Mouse (Mus musculus) bone marrow, adult 2 months (tissue): Measurements from ENCODE around the gene Myo1h.
A peak's percentile ranks its signal among the peaks of the same experiment; 100 is the strongest.

ENCODE experiments used
- CTCF ChIP-seq: fragments of 200-500 bp; IDR thresholded peaks from 2 replicates; pipeline ENCODE4 v1.5.1; 2011; ENCODE audit warnings: low read length, control low read depth; ENCODE audit not compliant: control insufficient read depth, insufficient read depth
- POLR2A ChIP-seq: fragments of 200-500 bp; IDR thresholded peaks from 2 replicates; pipeline ENCODE4 v1.6.1; 2011; ENCODE audit warnings: low read depth, mild to moderate bottlenecking, control low read depth, low read length, borderline replicate concordance; ENCODE audit not compliant: control insufficient read depth

- peak; percentile 85 for TF ChIP-seq CTCF
- no peak for TF ChIP-seq POLR2A
Measured at GRCm38 (mm10) chr5:114383184-114383904, 94.4 kb downstream of the Myo1h start.
